Mouse (Mus musculus) CH12.LX (cell line): ENCODE data around the gene Arrdc2. TPM values are rescaled to one million over a fixed set of nuclear protein-coding genes. Genes with fewer than 3 reads are reported as not detected.
A peak's percentile ranks its signal among the peaks of the same experiment; 100 is the strongest.

ENCODE experiments used
- DNase-seq: peaks from one replicate; pipeline ENCODE4 v3.0.0-alpha.2; 2013; ENCODE audit errors: extremely low read depth
- H3K27ac ChIP-seq: 2 replicates; pipeline ENCODE4 v1.5.1; 2012; ENCODE audit warnings: low read depth, mild to moderate bottlenecking, control low read depth, moderate library complexity; ENCODE audit not compliant: insufficient read depth
- H3K27me3 ChIP-seq: replicated peaks from 2 replicates; pipeline ENCODE3; 2012; ENCODE audit warnings: inconsistent platforms
- H3K36me3 ChIP-seq, 2 experiments: replicated peaks in 1 of 2; 2 replicates each; pipeline versions ENCODE3 to v1.6.1; 2012; ENCODE audit warnings: inconsistent platforms in 1 of 2, low read length in 1 of 2, mild to moderate bottlenecking in 1 of 2, mixed read lengths in 1 of 2, moderate library complexity in 1 of 2; ENCODE audit not compliant: control insufficient read depth in 1 of 2, insufficient read depth in 1 of 2
- H3K4me1 ChIP-seq, 2 experiments: 2 replicates each; pipeline ENCODE4 v1.6.1; 2012; ENCODE audit warnings: inconsistent platforms in 1 of 2, moderate library complexity in 1 of 2; ENCODE audit not compliant: insufficient read depth in 2 of 2, control insufficient read depth in 1 of 2
- H3K4me2 ChIP-seq: 2 replicates; pipeline ENCODE4 v1.6.1; 2012; ENCODE audit warnings: low read depth, mild to moderate bottlenecking, control low read depth; ENCODE audit not compliant: poor library complexity, insufficient read depth, severe bottlenecking
- H3K4me3 ChIP-seq, 3 experiments: fragments of 150-350 bp in 1 of 3; sonication (generic) in 1 of 3; replicated peaks in 1 of 3; 2 replicates each; pipeline versions ENCODE3 to v1.5.1; 2011 to 2012; ENCODE audit warnings: low read depth in 2 of 3, low read length in 2 of 3, mild to moderate bottlenecking in 2 of 3, moderate library complexity in 2 of 3, control low read depth in 1 of 3, improper control_type of control experiment in 1 of 3, inconsistent platforms in 1 of 3, mixed read lengths in 1 of 3; ENCODE audit not compliant: poor library complexity in 1 of 3
- H3K79me2 ChIP-seq: replicated peaks from 2 replicates; pipeline ENCODE4 v1.6.1; 2012; ENCODE audit warnings: mild to moderate bottlenecking, moderate library complexity; ENCODE audit not compliant: control insufficient read depth, poor library complexity, insufficient read depth, severe bottlenecking; ENCODE audit errors: extremely low read depth
- H3K9ac ChIP-seq: 2 replicates; pipeline ENCODE4 v1.6.1; 2012; ENCODE audit warnings: low read depth, mild to moderate bottlenecking, control low read depth, moderate library complexity; ENCODE audit not compliant: insufficient read depth
- H3K9me3 ChIP-seq: replicated peaks from 2 replicates; pipeline ENCODE3; 2012; ENCODE audit warnings: low read length, inconsistent platforms, mixed read lengths
- CHD1 ChIP-seq: IDR thresholded peaks from 2 replicates; pipeline ENCODE4 v1.6.1; 2012; ENCODE audit warnings: low read depth, low read length, improper control_type of control experiment, inconsistent platforms
- CHD2 ChIP-seq: IDR thresholded peaks from 2 replicates; pipeline ENCODE4 v1.6.1; 2011; ENCODE audit warnings: low read length, improper control_type of control experiment
- CTCF ChIP-seq, 2 experiments: IDR thresholded peaks in 1 of 2; conservative IDR thresholded peaks in 1 of 2; 2 replicates each; pipeline ENCODE4 v1.5.1; 2011 to 2012; ENCODE audit warnings: low read depth in 2 of 2, low read length in 2 of 2, improper control_type of control experiment in 1 of 2, inconsistent platforms in 1 of 2, mild to moderate bottlenecking in 1 of 2, moderate library complexity in 1 of 2
- IRF4 ChIP-seq: IDR thresholded peaks from 2 replicates; pipeline ENCODE4 v1.6.1; 2014; ENCODE audit warnings: low read depth, mild to moderate bottlenecking, inconsistent platforms, low read length, improper control_type of control experiment
- MXI1 ChIP-seq: IDR thresholded peaks from 2 replicates; pipeline ENCODE4 v1.6.1; 2011; ENCODE audit warnings: mild to moderate bottlenecking, low read depth, low read length, improper control_type of control experiment
- MYC ChIP-seq: IDR thresholded peaks from 2 replicates; pipeline ENCODE4 v1.6.1; 2011; ENCODE audit warnings: low read depth, mild to moderate bottlenecking, improper control_type of control experiment, low read length
- PAX5 ChIP-seq: IDR thresholded peaks from 2 replicates; pipeline ENCODE4 v1.6.1; 2012; ENCODE audit warnings: low read length, inconsistent platforms, mixed read lengths
- POLR2A ChIP-seq: IDR thresholded peaks from 2 replicates; pipeline ENCODE4 v1.6.1; 2011; ENCODE audit warnings: low read depth, mild to moderate bottlenecking, improper control_type of control experiment, low read length
- POLR2AphosphoS2 ChIP-seq: IDR thresholded peaks from 2 replicates; pipeline ENCODE4 v1.6.1; 2011; ENCODE audit warnings: low read depth, low read length, improper control_type of control experiment
- RAD21 ChIP-seq: IDR thresholded peaks from 2 replicates; pipeline ENCODE4 v1.6.1; 2011; ENCODE audit warnings: low read depth, mild to moderate bottlenecking, low read length, improper control_type of control experiment, moderate library complexity
- SIN3A ChIP-seq: IDR thresholded peaks from 2 replicates; pipeline ENCODE4 v1.6.1; 2012; ENCODE audit warnings: low read length, improper control_type of control experiment, inconsistent platforms
- SMC3 ChIP-seq: IDR thresholded peaks from 2 replicates; pipeline ENCODE4 v1.6.1; 2011; ENCODE audit warnings: low read depth, low read length, improper control_type of control experiment
- UBTF ChIP-seq: IDR thresholded peaks from 2 replicates; pipeline ENCODE4 v1.6.1; 2012; ENCODE audit warnings: low read depth, mild to moderate bottlenecking, inconsistent platforms, low read length, improper control_type of control experiment, moderate library complexity
- USF1 ChIP-seq: IDR thresholded peaks from 2 replicates; pipeline ENCODE4 v1.6.1; 2014; ENCODE audit warnings: low read depth, mild to moderate bottlenecking, inconsistent platforms, low read length, improper control_type of control experiment
- ZC3H11A ChIP-seq: IDR thresholded peaks from 2 replicates; pipeline ENCODE4 v1.6.1; 2012; ENCODE audit warnings: low read depth, mild to moderate bottlenecking, inconsistent platforms, low read length, improper control_type of control experiment
- dilution Hi-C: fragments of 300-500 bp; cut with MboI; formaldehyde crosslinking; loops from 2 replicates; pipeline ENCODE4 v1.14.3; 2020; ENCODE audit warnings: low sequenced_read_pairs; ENCODE audit not compliant: extremely low pct_unique_long_range_greater_than_20kb, extremely low pct_ligation_motif_present
- in situ Hi-C: fragments of 300-500 bp; cut with MboI; formaldehyde crosslinking; loops from 3 replicates; pipeline ENCODE4 v1.14.3; 2019; ENCODE audit warnings: low sequenced_read_pairs, low pct_ligation_motif_present, low pct_unique_long_range_greater_than_20kb, mixed read lengths
- polyA plus RNA-seq: library from polyadenylated mRNA; unstranded; fragments of >175 nt; gene quantifications from 2 replicates; pipeline ENCODE4 v1.2.1, GENCODE M21; 2012; ENCODE audit warnings: low read depth; ENCODE audit not compliant: insufficient read length
- total RNA-seq, 2 experiments: library from RNA; depleted of rRNA; stranded (reverse); fragments of 300-350 nt in 1 of 2; fragments of >200 nt in 1 of 2; gene quantifications; 2 replicates each; pipeline ENCODE4 v1.2.3; 2012 to 2014

Gene Arrdc2
- total and polyA plus RNA-seq, 3 experiments = 5.6 to 8.0 (median 6.1) TPM

- no peak for DNase-seq
- H3K4me2 ChIP-seq = no peak overlapping the region
- dilution Hi-C loops = no loop called here
- H3K27me3 ChIP-seq = no peaks in the 10 kb centered on the region
- in situ Hi-C loops = no loop called here
- peaks cover 24 to 43% of the 10 kb centered on the region in 2 experiments for H3K36me3 ChIP-seq
- H3K4me1 ChIP-seq = no peaks in the 10 kb centered on the region
- H3K4me3 ChIP-seq = no peak overlapping the region
- H3K9ac ChIP-seq = no peak overlapping the region
- no peaks in the 10 kb centered on the region for H3K79me2 ChIP-seq
- no peak for TF ChIP-seq CHD2
- TF ChIP-seq POLR2A = no peak
- no peak for TF ChIP-seq UBTF
- no peak for TF ChIP-seq POLR2AphosphoS2
- H3K9me3 ChIP-seq = peaks cover 2% of the 10 kb centered on the region
- no peak overlapping the region for H3K27ac ChIP-seq
These were observed 17.5 kb downstream of the Arrdc2 start for GRCm38 (mm10) chr8:70821992-70822391.

- Histone ChIP-seq H3K27ac (no peak overlapping the region), H3K4me2 (no peak overlapping the region), H3K4me3 (no peak overlapping the region), H3K9ac (no peak overlapping the region), H3K79me2 (no peaks in the 10 kb centered on the region), H3K9me3 (no peaks in the 10 kb centered on the region), H3K27me3 (no peaks in the 10 kb centered on the region), H3K4me1 (no peaks in the 10 kb centered on the region), H3K36me3 (peaks cover 30 to 48% of the 10 kb centered on the region in 2 experiments)
- in situ Hi-C loops (no loop called here), dilution Hi-C loops (no loop called here)
- DNase-seq = no peak
- TF ChIP-seq RAD21 (peak; percentile 80), ZC3H11A (peak; percentile 9; the same call in 1 of the 2 replicates), SMC3 (peak; percentile 87), MYC (0 out of 2 replicates have a peak, but pooled peaks have one; percentile 34), CTCF (conservative IDR thresholded peaks at IDR 0.05 in 1 of 2, IDR thresholded peaks at IDR 0.05 in 1 of 2; ENCODE audit: low read depth in 2 of 2, low read length in 2 of 2) (peak; percentile 63 to 92), CHD1 (no peak), MXI1 (no peak)
These were observed 18.0 kb downstream of the Arrdc2 start for GRCm38 (mm10) chr8:70821399-70821962.

- Histone ChIP-seq H3K27me3 (no peaks in the 10 kb centered on the region), H3K4me1 (no peaks in the 10 kb centered on the region)
- no peak for DNase-seq
- dilution Hi-C loops = no loop called here
- no peak for TF ChIP-seq PAX5
- no peak for TF ChIP-seq USF1
- TF ChIP-seq CTCF (conservative IDR thresholded peaks at IDR 0.05 in 1 of 2, IDR thresholded peaks at IDR 0.05 in 1 of 2; ENCODE audit: low read depth in 2 of 2, low read length in 2 of 2) = no peak
- TF ChIP-seq SIN3A = no peak
- no peak for TF ChIP-seq IRF4
- TF ChIP-seq, all 38 proteins: peak for 0
- Histone ChIP-seq H3K27ac (no peak overlapping the region), H3K79me2 (no peaks in the 10 kb centered on the region), H3K36me3 (peaks cover 40 to 60% of the 10 kb centered on the region in 2 experiments), H3K9me3 (no peaks in the 10 kb centered on the region), H3K4me3 (no peak overlapping the region), H3K9ac (no peak overlapping the region), H3K4me2 (no peak overlapping the region)
- in situ Hi-C loops = no loop called here
These were observed 19.2 kb downstream of the Arrdc2 start for GRCm38 (mm10) chr8:70820101-70820935.
